Mouse (Mus musculus) forebrain, embryonic 11.5 days (tissue): ENCODE measurements around the gene Map7d1. TPM values are rescaled to one million over a fixed set of nuclear protein-coding genes. Genes with fewer than 3 reads are reported as not detected.

Experiments used
- ATAC-seq: fragments of 200-750 bp; cut with Nextera tagmentation; replicated peaks from 2 replicates; pipeline ENCODE4 v1.8.0; 2017; ENCODE audit warnings: moderate TSS enrichment; ENCODE audit not compliant: low FRiP score
- DNase-seq: peaks from one replicate; pipeline ENCODE4 v3.0.0-alpha.2; 2017; ENCODE audit warnings: low spot score
- H3K27ac ChIP-seq: fragments of 300-500 bp; sonication (generic); 2 replicates; pipeline ENCODE4 v1.5.1; 2014; ENCODE audit warnings: low read depth, low read length
- H3K27me3 ChIP-seq: fragments of 300-500 bp; sonication (generic); 2 replicates; pipeline ENCODE4 v1.6.1; 2014; ENCODE audit warnings: mild to moderate bottlenecking, low read length, mixed read lengths; ENCODE audit not compliant: control insufficient read depth, insufficient read depth
- H3K36me3 ChIP-seq: fragments of 300-500 bp; sonication (generic); 2 replicates; pipeline ENCODE4 v1.6.1; 2014; ENCODE audit warnings: mild to moderate bottlenecking, low read length, moderate library complexity, mixed read lengths; ENCODE audit not compliant: control insufficient read depth, insufficient read depth
- H3K4me1 ChIP-seq: fragments of 300-500 bp; sonication (generic); replicated peaks from 2 replicates; pipeline ENCODE4 v1.6.1; 2014; ENCODE audit warnings: low read length, mixed read lengths; ENCODE audit not compliant: control insufficient read depth, insufficient read depth
- H3K4me2 ChIP-seq: fragments of 300-500 bp; sonication (generic); 2 replicates; pipeline ENCODE4 v1.6.1; 2014; ENCODE audit warnings: low read depth, mild to moderate bottlenecking, low read length, moderate library complexity, mixed read lengths; ENCODE audit not compliant: severe bottlenecking
- H3K4me3 ChIP-seq: fragments of 300-500 bp; sonication (generic); 2 replicates; pipeline ENCODE4 v1.5.1; 2014; ENCODE audit warnings: low read depth, low read length
- H3K9ac ChIP-seq: fragments of 300-500 bp; sonication (generic); 2 replicates; pipeline ENCODE4 v1.6.1; 2014; ENCODE audit warnings: low read length
- H3K9me3 ChIP-seq: fragments of 300-500 bp; sonication (generic); 2 replicates; pipeline ENCODE4 v1.6.1; 2016; ENCODE audit warnings: low read length, mixed read lengths; ENCODE audit not compliant: control insufficient read depth
- WGBS: fragments of 180-500 bp; shearing (Covaris S2); extraction: QIAGEN DNeasy Blood & Tissue Kit; methylation state at CpG from one replicate; pipeline ENCODE4 v1.1.7; 2014; 5-methylcytosine and 5-hydroxymethylcytosine counted together
- polyA plus RNA-seq: library from polyadenylated mRNA; unstranded; fragments of >200 nt; fragmentation: Nextera tagmentation; extraction: Ambion mirVana; gene quantifications from 2 replicates; pipeline ENCODE4 v1.2.1, GENCODE M21; 2014

Gene Map7d1
- polyA plus RNA-seq = 80.6 and 83.5 TPM in 2 replicates

DNA sequence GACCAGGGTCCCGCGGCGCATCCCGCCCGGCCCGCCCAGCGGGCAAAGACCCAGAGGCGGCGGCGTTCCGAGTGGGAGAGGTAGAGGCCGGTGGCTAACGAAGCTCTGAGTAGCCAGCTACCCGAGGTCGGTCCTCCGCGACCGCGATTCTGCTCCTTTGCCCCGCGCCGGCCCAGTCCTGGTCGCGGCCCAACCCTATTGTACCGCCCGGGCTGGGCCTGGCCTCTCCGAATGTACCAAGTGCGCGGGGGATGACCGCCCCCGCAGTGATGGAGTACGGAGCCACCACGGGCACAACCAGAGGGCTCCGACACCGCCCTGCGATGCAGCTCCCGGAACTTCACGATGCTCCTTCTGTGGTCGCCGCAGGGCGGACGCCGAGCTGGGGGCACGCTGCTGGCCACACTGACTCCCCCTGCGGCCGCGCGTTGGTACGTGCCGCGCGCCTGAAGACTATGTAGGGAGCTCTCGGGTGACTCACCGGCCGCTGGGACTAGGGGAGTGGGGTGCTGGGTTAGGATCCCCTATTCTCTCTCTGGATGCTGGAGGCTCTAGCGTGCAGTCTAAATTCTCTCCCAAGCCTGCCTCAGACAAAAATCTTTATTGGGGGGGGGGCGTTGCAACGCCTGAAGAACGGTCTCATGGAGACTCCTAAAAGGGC, at the start of gene Map7d1:
Gene Map7d1 (minus strand): TSS at position 213 of the 661 bp plus-strand sequence.
- ATAC-seq (peak; percentile 84), DNase-seq (peak; percentile 93)
- WGBS = under 1% methylated on average over 52 of the region's 59 CpGs
- H3K4me3 ChIP-seq = peak within 1 kb of the TSS; percentile 93
- H3K9ac ChIP-seq = peak within 1 kb of the TSS; percentile 96
- peak within 1 kb of the TSS; percentile 92 for H3K27ac ChIP-seq
- H3K9me3 ChIP-seq = no peaks in the 10 kb centered on the region
- H3K4me2 ChIP-seq = peak within 1 kb of the TSS; percentile 61
- no peaks in the 10 kb centered on the region; the same call in 1 of the 2 replicates for H3K36me3 ChIP-seq
- H3K27me3 ChIP-seq = no peaks in the 10 kb centered on the region
- H3K4me1 ChIP-seq = peaks cover 36% of the 10 kb centered on the region

DNA sequence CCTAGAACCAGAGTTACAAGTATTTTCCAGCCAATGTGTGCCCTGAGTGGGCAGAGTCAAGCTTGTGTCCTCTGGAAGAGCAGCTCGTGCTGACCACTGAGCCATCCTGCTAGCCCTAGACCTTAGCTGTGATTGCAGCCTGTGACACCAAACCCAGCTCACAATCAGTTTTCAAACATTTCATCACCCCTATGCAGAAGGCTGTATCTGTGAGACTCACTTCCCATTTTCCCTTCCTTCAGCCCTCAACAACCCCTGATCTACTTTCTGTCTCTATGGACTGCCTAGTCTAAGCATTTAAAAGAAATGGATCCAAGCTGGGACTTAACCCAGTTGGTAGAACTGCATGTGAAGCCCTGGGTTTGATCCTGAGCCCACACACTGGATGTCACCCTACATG, 49.3 kb upstream of the Map7d1 start:
- no peak for ATAC-seq
- H3K4me2 ChIP-seq = no peak overlapping the region
- 95% methylated on average over 1 of the region's 1 CpGs for WGBS
- H3K9ac ChIP-seq = no peak overlapping the region
- peaks cover 25% of the 10 kb centered on the region for H3K27me3 ChIP-seq
- DNase-seq = no peak
- no peak overlapping the region for H3K4me3 ChIP-seq
- no peaks in the 10 kb centered on the region for H3K9me3 ChIP-seq
- H3K27ac ChIP-seq = no peak overlapping the region
- H3K36me3 ChIP-seq = no peaks in the 10 kb centered on the region
- H3K4me1 ChIP-seq = peaks cover 11% of the 10 kb centered on the region; the same call in 1 of the 2 replicates

DNA sequence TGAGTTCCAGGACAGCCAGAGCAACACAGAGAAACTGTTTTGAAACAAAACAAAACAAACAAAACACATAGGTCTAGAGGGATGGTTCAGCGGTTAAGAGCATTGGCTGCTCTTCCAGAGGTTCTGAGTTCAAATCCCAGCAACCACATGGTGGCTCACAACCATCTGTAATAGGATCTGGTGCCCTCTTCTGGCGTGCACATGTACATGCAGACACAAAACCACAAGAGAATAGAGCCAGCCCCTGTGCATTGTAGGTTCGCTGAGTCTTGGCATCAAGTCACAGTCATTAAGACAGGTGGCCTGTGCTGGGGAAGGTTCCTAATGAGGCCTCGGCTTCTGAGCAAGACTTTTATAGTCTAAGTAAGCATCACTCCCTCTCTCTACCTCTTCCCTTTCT, 47.7 kb upstream of the Map7d1 start:
- ATAC-seq (no peak), DNase-seq (no peak)
- peaks cover 9% of the 10 kb centered on the region; the same call in 1 of the 2 replicates for H3K4me1 ChIP-seq
- peaks cover 36% of the 10 kb centered on the region for H3K27me3 ChIP-seq
- H3K4me3 ChIP-seq = no peak overlapping the region
- no peak overlapping the region for H3K9ac ChIP-seq
- H3K27ac ChIP-seq = no peak overlapping the region
- 65% methylated on average over 4 of the region's 4 CpGs for WGBS
- H3K36me3 ChIP-seq = no peaks in the 10 kb centered on the region
- no peaks in the 10 kb centered on the region for H3K9me3 ChIP-seq
- H3K4me2 ChIP-seq = no peak overlapping the region

DNA sequence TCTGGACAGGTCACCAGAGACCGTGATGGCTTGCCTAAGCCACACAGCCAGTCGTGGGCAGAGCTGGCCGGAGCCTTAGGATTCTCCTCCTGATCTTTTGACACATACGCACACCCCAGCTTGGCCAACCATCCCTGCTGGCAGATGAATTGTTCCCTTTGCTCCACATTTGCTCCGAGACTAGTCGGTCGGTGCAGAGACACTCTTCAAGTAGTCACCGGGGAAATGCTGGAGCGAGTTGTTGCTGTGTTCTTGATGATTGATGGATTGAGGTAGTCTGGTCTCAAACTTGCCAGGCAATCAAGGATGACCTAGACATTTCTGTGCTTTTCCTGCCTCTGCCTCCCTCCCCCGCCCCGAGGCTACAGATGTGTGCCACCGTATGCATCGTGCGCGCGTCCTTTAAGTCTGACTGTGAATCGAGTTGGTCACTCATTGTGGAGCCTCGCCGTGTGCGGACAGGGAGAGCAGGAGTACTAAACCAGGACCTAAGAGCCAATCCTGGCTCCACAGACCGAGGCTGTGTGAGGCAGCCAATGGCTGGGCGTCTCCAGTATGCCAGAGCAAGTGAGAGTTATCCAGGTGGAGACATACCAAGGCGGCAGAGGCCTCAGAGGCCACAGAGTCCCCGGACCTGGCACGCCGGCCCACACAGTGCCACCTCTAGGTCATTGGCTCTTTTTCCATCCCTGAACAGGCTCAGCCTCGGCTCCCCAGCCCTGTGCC, 45.6 kb upstream of the Map7d1 start:
- peaks cover 14% of the 10 kb centered on the region; the same call in 1 of the 2 replicates for H3K4me1 ChIP-seq
- peaks cover 51% of the 10 kb centered on the region for H3K27me3 ChIP-seq
- ATAC-seq (no peak; the same call in 1 of the 2 replicates), DNase-seq (peak; percentile 52)
- H3K36me3 ChIP-seq = no peaks in the 10 kb centered on the region
- H3K9ac ChIP-seq = 0 out of 2 replicates have a peak overlapping the region, but pooled peaks have one; percentile 27
- H3K9me3 ChIP-seq = no peaks in the 10 kb centered on the region
- peak overlapping the region; percentile 46 for H3K4me2 ChIP-seq
- peak overlapping the region; percentile 14 for H3K4me3 ChIP-seq
- WGBS = 2% methylated on average over 27 of the region's 27 CpGs
- no peak overlapping the region for H3K27ac ChIP-seq

DNA sequence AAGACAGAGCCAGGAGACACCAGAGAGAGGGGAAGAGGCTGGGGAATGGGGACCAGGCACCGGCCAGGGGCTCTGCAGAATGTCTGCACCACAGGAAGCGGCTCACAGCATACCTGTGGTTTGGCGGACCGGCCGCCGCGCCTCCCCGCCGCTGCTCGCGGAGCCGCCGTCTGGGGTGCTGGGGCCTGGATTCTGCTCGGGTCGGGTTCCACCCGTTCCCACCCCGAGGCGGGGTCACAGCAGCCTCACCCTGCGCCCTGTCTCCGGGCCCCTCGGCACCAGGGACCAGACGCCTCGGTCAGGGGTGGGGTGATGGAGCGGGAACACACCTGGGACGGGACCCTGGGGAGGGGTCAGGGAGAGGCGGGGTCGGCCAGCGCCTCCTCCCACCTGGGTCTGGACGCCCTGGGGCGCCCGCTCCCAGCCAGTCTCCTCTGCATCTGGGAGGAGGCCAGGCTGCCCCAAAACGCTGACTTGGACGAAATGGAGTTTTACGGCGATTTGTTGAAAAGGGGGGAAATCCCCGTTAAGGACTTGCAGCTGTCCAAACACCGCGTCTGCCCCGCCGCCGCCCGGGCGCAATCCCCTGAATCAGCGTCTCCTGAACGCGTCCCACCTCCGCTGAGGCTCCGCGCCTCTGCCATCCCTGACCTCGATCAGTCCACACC, 44.9 kb upstream of the Map7d1 start:
- H3K36me3 ChIP-seq = no peaks in the 10 kb centered on the region
- no peaks in the 10 kb centered on the region for H3K9me3 ChIP-seq
- H3K27me3 ChIP-seq = peaks cover 57% of the 10 kb centered on the region
- 0 out of 2 replicates have a peak overlapping the region, but pooled peaks have one; percentile 27 for H3K9ac ChIP-seq
- peaks cover 18% of the 10 kb centered on the region; the same call in 1 of the 2 replicates for H3K4me1 ChIP-seq
- 1% methylated on average over 47 of the region's 50 CpGs for WGBS
- ATAC-seq = no peak
- peak overlapping the region; percentile 46 for H3K4me2 ChIP-seq
- no peak overlapping the region for H3K27ac ChIP-seq
- DNase-seq = peak; percentile 71
- H3K4me3 ChIP-seq = peak overlapping the region; percentile 14

DNA sequence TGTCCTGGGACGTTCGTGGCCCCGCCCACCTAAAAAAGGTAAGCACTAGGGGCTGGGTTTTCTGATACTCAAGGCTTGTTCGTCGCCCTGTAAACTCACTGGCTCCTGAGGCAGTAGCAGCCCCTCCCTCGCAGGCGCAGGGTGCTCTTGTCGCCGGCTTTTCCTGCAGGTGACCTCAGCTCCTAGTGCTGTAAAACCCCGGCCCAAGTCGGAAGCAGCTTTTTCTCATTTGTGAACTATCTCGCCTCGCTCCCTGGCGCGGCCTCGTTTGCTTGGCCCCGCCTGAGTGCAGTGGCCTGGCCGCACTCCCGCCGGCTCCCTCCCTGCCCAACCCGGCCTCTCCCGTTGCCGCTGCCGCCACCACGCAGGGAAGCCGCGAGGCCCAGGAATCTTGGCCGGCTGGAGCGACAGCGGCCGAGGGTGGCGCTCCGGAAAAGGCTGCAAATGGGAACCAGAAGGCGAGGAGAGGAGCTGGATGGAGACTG, 40.5 kb upstream of the Map7d1 start:
- WGBS = under 1% methylated on average over 34 of the region's 34 CpGs
- peak overlapping the region; percentile 19 for H3K4me3 ChIP-seq
- no peak overlapping the region for H3K27ac ChIP-seq
- H3K27me3 ChIP-seq = peaks cover 46% of the 10 kb centered on the region
- ATAC-seq = no peak
- H3K4me2 ChIP-seq = peak overlapping the region; percentile 66
- H3K9me3 ChIP-seq = no peaks in the 10 kb centered on the region
- no peaks in the 10 kb centered on the region for H3K36me3 ChIP-seq
- H3K4me1 ChIP-seq = peaks cover 18% of the 10 kb centered on the region; the same call in 1 of the 2 replicates
- peak overlapping the region; percentile 55 for H3K9ac ChIP-seq
- DNase-seq = peak; percentile 75

DNA sequence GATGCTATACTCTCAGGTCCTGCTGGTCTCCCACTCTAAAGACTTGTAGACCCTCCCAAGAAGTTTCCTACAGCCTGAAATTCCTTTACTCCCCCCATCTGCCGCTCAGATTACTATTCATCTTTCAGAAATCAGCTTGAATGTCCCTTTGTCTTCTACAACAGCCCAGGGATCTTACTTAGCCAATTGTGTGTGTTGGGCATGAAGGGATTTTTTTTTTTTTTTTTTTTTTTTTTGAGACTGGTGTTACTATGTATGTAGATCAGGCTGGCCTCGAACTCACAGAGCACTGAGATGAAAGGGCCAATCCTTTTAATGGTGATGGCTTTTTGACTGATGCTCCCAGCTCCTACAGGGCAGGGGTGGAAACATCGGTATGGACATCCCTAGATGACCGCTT, 39.8 kb upstream of the Map7d1 start:
- Histone ChIP-seq H3K4me2 (no peak overlapping the region), H3K4me3 (no peak overlapping the region), H3K9ac (no peak overlapping the region), H3K27ac (no peak overlapping the region), H3K9me3 (no peaks in the 10 kb centered on the region), H3K4me1 (peaks cover 13% of the 10 kb centered on the region; the same call in 1 of the 2 replicates), H3K27me3 (peaks cover 39% of the 10 kb centered on the region), H3K36me3 (no peaks in the 10 kb centered on the region)
- no peak for DNase-seq
- 42% methylated on average over 4 of the region's 4 CpGs for WGBS
- no peak for ATAC-seq

DNA sequence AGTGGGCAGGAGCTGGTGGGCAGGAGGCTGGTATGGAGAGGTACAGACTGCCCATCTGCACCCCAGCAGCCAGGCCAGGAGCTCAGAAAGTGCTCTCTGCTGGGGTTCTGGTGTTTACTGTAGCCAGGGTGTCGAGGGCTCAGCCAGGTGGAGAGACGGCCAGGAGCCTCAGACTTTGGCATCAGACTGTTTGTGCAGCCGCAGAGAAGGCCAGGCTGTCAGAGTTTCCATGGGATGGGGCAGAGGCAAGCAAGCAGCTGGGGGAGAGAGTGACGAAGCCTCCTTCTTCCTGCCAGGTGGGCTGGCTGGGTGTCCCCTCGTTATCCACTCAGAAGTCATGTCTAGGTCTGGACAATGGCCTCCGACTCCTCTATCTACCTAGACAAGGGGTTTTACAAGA, 39.0 kb upstream of the Map7d1 start:
- Histone ChIP-seq H3K36me3 (no peaks in the 10 kb centered on the region), H3K4me1 (peaks cover 9% of the 10 kb centered on the region; the same call in 1 of the 2 replicates), H3K9ac (no peak overlapping the region), H3K4me3 (no peak overlapping the region), H3K4me2 (no peak overlapping the region), H3K9me3 (no peaks in the 10 kb centered on the region), H3K27me3 (peaks cover 32% of the 10 kb centered on the region), H3K27ac (no peak overlapping the region)
- WGBS = 69% methylated on average over 6 of the region's 6 CpGs
- DNase-seq (no peak), ATAC-seq (no peak)
